Mouse (Mus musculus) heart, adult 2 months (tissue): ENCODE measurements around the gene Glcci1. TPM values are rescaled to one million over a fixed set of nuclear protein-coding genes. Genes with fewer than 3 reads are reported as not detected.

Experiments used
- DNase-seq, 2 experiments: peaks; one replicate each; pipeline ENCODE4 v3.0.0; 2021
- H3K27ac ChIP-seq: fragments of 200-600 bp; 2 replicates; pipeline ENCODE4 v1.8.1; 2022
- H3K27me3 ChIP-seq: fragments of 200-500 bp; 2 replicates; pipeline ENCODE4 v1.6.1; 2012; ENCODE audit warnings: mild to moderate bottlenecking, low read length, inconsistent platforms, mixed read lengths; ENCODE audit not compliant: control insufficient read depth, insufficient read depth
- H3K36me3 ChIP-seq: fragments of 200-500 bp; 2 replicates; pipeline ENCODE4 v1.6.1; 2012; ENCODE audit warnings: low read length, inconsistent platforms; ENCODE audit not compliant: control insufficient read depth, insufficient read depth
- H3K4me1 ChIP-seq: fragments of 200-500 bp; 2 replicates; pipeline ENCODE4 v1.6.1; 2011; ENCODE audit warnings: low read length; ENCODE audit not compliant: control insufficient read depth, insufficient read depth
- H3K4me3 ChIP-seq: fragments of 200-600 bp; 2 replicates; pipeline ENCODE4 v1.8.1; 2022
- H3K79me2 ChIP-seq: fragments of 200-500 bp; replicated peaks from 2 replicates; pipeline ENCODE4 v1.6.1; 2012; ENCODE audit warnings: mild to moderate bottlenecking, inconsistent platforms, low read length, moderate library complexity, mixed read lengths; ENCODE audit not compliant: control insufficient read depth, insufficient read depth
- H3K9ac ChIP-seq: fragments of 200-500 bp; 2 replicates; pipeline ENCODE4 v1.6.1; 2012; ENCODE audit warnings: low read depth, mild to moderate bottlenecking, control low read depth, inconsistent platforms, low read length, mixed read lengths
- CTCF ChIP-seq: fragments of 200-600 bp; IDR thresholded peaks from 2 replicates; pipeline ENCODE4 v1.8.1; 2022; ENCODE audit warnings: antibody characterized with exemption, mild to moderate bottlenecking, moderate library complexity
- EP300 ChIP-seq: fragments of 200-500 bp; IDR thresholded peaks from 2 replicates; pipeline ENCODE4 v1.6.1; 2011; ENCODE audit warnings: low read depth, low read length, control low read depth; ENCODE audit not compliant: insufficient read depth
- POLR2A ChIP-seq: fragments of 200-500 bp; IDR thresholded peaks from 2 replicates; pipeline ENCODE4 v1.6.1; 2011; ENCODE audit warnings: mild to moderate bottlenecking, low read depth, low read length, control low read depth; ENCODE audit not compliant: insufficient read depth
- WGBS: fragments of 180-500 bp; shearing (Covaris S2); methylation state at CpG from one replicate; pipeline ENCODE4 v1.1.7; 2018; 5-methylcytosine and 5-hydroxymethylcytosine counted together
- intact Hi-C: fragments of 180-260 bp; cut with DNase I; formaldehyde crosslinking; loops from one replicate; pipeline ENCODE4 v1.15.1; 2025
- polyA plus RNA-seq: library from polyadenylated mRNA; depleted of rRNA; stranded (reverse); fragments of >200 nt; gene quantifications from 2 replicates; pipeline ENCODE4 v1.2.3, GENCODE M21; 2012
- total RNA-seq, 2 experiments: library from RNA; stranded (reverse); gene quantifications; 2 replicates each; pipeline ENCODE4 v1.2.3; 2021

The Glcci1 gene
- total and polyA plus RNA-seq, 3 experiments = 1.7 to 10.7 (median 9.0) TPM

GRCm38 (mm10) chr6:8497868-8498257 lies 11.5 kb upstream of the Glcci1 start:
- no peak for DNase-seq
- Histone ChIP-seq H3K27ac (no peak overlapping the region), H3K9ac (no peak overlapping the region), H3K36me3 (no peaks in the 10 kb centered on the region), H3K79me2 (no peaks in the 10 kb centered on the region), H3K4me3 (no peak overlapping the region), H3K4me1 (no peaks in the 10 kb centered on the region), H3K27me3 (no peaks in the 10 kb centered on the region)
- TF ChIP-seq POLR2A (no peak), CTCF (no peak), EP300 (no peak)
- 71% methylated on average over 6 of the region's 6 CpGs for WGBS
- intact Hi-C loops = no loop called here

GRCm38 (mm10) chr6:8498961-8499360 lies 10.4 kb upstream of the Glcci1 start:
- no peak for DNase-seq
- no peaks in the 10 kb centered on the region for H3K4me1 ChIP-seq
- intact Hi-C loops = no loop called here
- no peak overlapping the region for H3K4me3 ChIP-seq
- H3K79me2 ChIP-seq = no peaks in the 10 kb centered on the region
- H3K36me3 ChIP-seq = no peaks in the 10 kb centered on the region
- no peaks in the 10 kb centered on the region for H3K27me3 ChIP-seq
- H3K27ac ChIP-seq = no peak overlapping the region
- no peak overlapping the region for H3K9ac ChIP-seq
- WGBS = 86% methylated on average over 3 of the region's 3 CpGs
- TF ChIP-seq CTCF (no peak), POLR2A (no peak)

GRCm38 (mm10) chr6:8503953-8504352 lies 5.4 kb upstream of the Glcci1 start:
- H3K4me1 ChIP-seq = no peaks in the 10 kb centered on the region
- 10% methylated on average over 3 of the region's 3 CpGs for WGBS
- H3K9ac ChIP-seq = no peak overlapping the region
- H3K79me2 ChIP-seq = no peaks in the 10 kb centered on the region
- H3K36me3 ChIP-seq = no peaks in the 10 kb centered on the region
- no peak overlapping the region for H3K27ac ChIP-seq
- H3K4me3 ChIP-seq = no peak overlapping the region
- intact Hi-C loops = loop anchor here (10.0 kb wide), 1 partner anchor 331 kb away; no protein-coding TSS in a partner anchor
- no peak for TF ChIP-seq EP300
- no peak for TF ChIP-seq POLR2A
- TF ChIP-seq CTCF = no peak
- DNase-seq = no peak
- no peaks in the 10 kb centered on the region for H3K27me3 ChIP-seq

- H3K4me1 ChIP-seq = no peaks in the 10 kb centered on the region
- no peak for TF ChIP-seq CTCF
- TF ChIP-seq EP300 = no peak
- no peak for TF ChIP-seq POLR2A
Measured at GRCm38 (mm10) chr6:8504521-8505228, 4.7 kb upstream of the Glcci1 start.

GRCm38 (mm10) chr6:8506631-8507030 lies 2.8 kb upstream of the Glcci1 start:
- no peak for DNase-seq
- Histone ChIP-seq H3K27ac (no peak overlapping the region), H3K79me2 (peaks cover 2% of the 10 kb centered on the region; the same call in 1 of the 2 replicates), H3K27me3 (no peaks in the 10 kb centered on the region), H3K4me3 (no peak overlapping the region), H3K36me3 (peaks cover 5% of the 10 kb centered on the region), H3K4me1 (peaks cover 2% of the 10 kb centered on the region), H3K9ac (no peak overlapping the region)
- intact Hi-C loops = loop anchor here (5.0 to 10.0 kb wide), 3 partner anchors 186 to 328 kb away; partner anchors contain the start of genes Gm45062, Rpa3 and Umad1
- TF ChIP-seq POLR2A (no peak), EP300 (no peak), CTCF (no peak)

More at GRCm38 (mm10) chr6:8504521-8505228, 4.7 kb upstream of the Glcci1 start:
- Histone ChIP-seq H3K27me3 (no peaks in the 10 kb centered on the region), H3K79me2 (no peaks in the 10 kb centered on the region), H3K4me3 (no peak overlapping the region), H3K36me3 (no peaks in the 10 kb centered on the region), H3K9ac (no peak overlapping the region), H3K27ac (no peak overlapping the region)
- 77% methylated on average over 6 of the region's 6 CpGs for WGBS
- intact Hi-C loops = loop anchor here (5.0 to 10.0 kb wide), 3 partner anchors 188 to 330 kb away; partner anchors contain the start of genes Gm45062, Rpa3 and Umad1
- DNase-seq = no peak

- Histone ChIP-seq H3K4me1 (peaks cover 2% of the 10 kb centered on the region), H3K79me2 (peaks cover 2% of the 10 kb centered on the region; the same call in 1 of the 2 replicates), H3K9ac (peak overlapping the region; percentile 92), H3K27me3 (no peaks in the 10 kb centered on the region), H3K27ac (peak overlapping the region; percentile 97), H3K36me3 (peaks cover 6% of the 10 kb centered on the region), H3K4me3 (peak overlapping the region; percentile 62)
- under 1% methylated on average over 56 of the region's 56 CpGs for WGBS
- 0 out of 2 replicates have a peak, but pooled peaks have one; percentile 33 for TF ChIP-seq EP300
- TF ChIP-seq CTCF = peak; percentile 4; the same call in 1 of the 2 replicates
- TF ChIP-seq POLR2A = peak; percentile 77
- DNase-seq = peak; percentile 99 to 100
- intact Hi-C loops = loop anchor here (5.0 to 10.0 kb wide), 3 partner anchors 183 to 326 kb away; partner anchors contain the start of genes Gm45062, Rpa3 and Umad1
Measured at GRCm38 (mm10) chr6:8508883-8509536, 390 bp upstream of the Glcci1 start.
